Mouse (Mus musculus): ENCODE measurements around the gene Wasf1. TPM values are rescaled to one million over a fixed set of nuclear protein-coding genes. Genes with fewer than 3 reads are reported as not detected.

Wasf1 gene
- total RNA-seq, 2 experiments from 2014 or later: 412 to 418 TPM

DNA sequence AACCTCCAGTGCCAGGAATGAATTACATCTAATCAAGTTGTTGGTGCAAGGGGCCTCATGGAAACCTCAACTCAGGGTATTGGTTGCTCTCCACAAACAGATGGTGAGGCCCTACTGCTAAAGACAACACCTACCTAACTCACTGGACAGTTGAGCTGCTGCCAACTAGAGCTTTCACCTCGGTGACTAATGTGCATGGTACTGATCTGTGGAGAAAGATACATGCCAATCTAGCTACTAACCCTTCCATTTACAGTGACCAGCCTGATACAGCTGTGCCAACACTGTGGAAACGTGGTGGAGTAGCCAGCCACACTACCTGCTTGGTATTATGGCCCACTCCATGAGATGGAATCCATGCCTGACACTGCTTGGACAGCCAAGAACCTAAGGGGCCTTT is 11.2 kb upstream of the Wasf1 start:
- Histone ChIP-seq H3K4me3 (no peak overlapping the region), H3K27ac (no peak overlapping the region)
- DNase-seq (ENCODE audit: low spot score in 2 of 2): no peak
- TF ChIP-seq CTCF (conservative IDR thresholded peaks at IDR 0.05): no peak

DNA sequence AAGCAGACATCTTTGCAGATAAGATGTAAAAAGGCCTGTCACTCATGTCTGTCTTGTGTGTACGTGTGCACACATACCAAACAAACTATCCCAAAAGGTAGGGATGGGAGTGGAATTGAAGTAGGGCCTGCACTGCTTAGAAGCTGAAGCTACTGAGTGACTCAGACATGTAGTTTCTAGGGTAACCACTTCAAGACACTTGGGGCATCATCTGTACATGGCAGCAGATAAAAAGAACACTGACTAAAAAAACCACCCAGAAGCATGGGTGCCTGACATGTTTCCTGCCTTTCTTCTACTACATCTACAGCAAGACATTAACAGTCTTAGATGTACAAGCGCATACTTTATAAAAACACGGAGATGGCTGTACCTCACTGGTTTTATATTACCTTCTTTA is 5.0 kb upstream of the Wasf1 start:
- DNase-seq (ENCODE audit: low spot score in 2 of 2): no peak
- H3K27ac ChIP-seq: no peak overlapping the region

DNA sequence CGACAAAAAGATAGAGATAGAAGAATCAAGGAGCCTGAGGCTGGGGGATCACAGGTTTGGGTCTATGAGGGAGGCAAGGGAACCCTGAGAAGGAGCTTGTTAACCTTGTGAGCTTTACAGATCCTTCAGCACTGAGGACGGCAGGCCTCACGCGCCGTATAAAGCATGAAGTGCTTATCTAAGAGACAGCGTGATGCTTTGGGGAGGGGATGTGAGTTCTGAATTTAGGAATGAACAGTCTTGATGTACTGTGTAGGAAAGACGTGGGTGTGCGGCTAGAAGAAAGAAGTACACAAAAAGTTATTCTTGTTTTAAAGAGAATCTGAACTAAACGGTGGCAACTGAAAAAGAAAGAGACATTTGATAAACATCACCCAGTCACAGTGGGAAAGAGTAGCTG is 3.3 kb upstream of the Wasf1 start:
- Histone ChIP-seq H3K27ac (peak overlapping the region; percentile 100), H3K4me3 (peak overlapping the region; percentile 2; the same call in 1 of the 2 replicates)
- TF ChIP-seq CTCF (conservative IDR thresholded peaks at IDR 0.05): no peak
- no peak for DNase-seq (ENCODE audit: low spot score in 2 of 2)

More for the DNA sequence above, 5.0 kb upstream of the Wasf1 start:
- no peak for TF ChIP-seq CTCF (conservative IDR thresholded peaks at IDR 0.05)
- H3K4me3 ChIP-seq: no peak overlapping the region

DNA sequence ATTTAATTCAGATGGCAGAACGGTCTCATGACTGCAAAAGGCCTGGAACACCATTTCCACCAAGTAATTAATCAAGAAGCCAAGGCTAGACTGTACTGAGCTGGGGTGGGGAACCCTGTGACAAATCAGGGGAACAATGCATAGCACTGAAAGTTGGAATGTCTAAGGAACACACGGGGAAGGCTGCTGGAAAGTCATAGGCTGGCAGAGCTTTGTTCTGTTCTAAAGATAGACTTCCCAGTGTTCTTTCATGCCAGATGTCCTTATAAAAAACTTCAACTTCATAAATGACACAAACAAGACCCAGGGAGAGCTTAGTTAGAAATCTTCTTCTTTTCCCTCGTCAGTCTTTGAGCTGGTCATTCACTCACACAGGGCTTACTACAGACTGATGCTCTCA is 2.0 kb upstream of the Wasf1 start:
- H3K27ac ChIP-seq: peak overlapping the region; percentile 100
- no peak for TF ChIP-seq CTCF (conservative IDR thresholded peaks at IDR 0.05)
- peak overlapping the region; percentile 81 for H3K4me3 ChIP-seq
- no peak for DNase-seq (ENCODE audit: low spot score in 2 of 2)

DNA sequence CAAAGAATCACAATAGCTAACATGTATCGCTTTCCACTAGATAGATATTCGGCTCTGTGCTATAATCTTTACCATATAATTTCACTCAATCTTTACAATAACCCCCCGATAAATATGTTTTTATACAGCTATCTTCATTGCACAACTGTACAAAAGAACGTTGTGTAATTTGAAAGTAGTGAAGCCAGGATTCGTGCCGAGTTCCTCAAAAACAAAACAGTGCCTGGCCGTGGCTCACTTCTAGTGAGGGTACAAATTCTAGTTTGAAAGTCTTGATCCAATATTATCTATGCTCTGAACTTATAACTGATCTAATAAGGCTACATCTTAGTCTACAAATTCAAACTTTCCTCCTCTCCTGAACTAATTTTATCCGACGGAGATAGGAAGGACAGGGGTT is 942 bp upstream of the Wasf1 start:
- peak overlapping the region; percentile 81 for H3K4me3 ChIP-seq
- no peak for TF ChIP-seq CTCF (conservative IDR thresholded peaks at IDR 0.05)
- no peak for DNase-seq (ENCODE audit: low spot score in 2 of 2)
- H3K27ac ChIP-seq: peak overlapping the region; percentile 100

DNA sequence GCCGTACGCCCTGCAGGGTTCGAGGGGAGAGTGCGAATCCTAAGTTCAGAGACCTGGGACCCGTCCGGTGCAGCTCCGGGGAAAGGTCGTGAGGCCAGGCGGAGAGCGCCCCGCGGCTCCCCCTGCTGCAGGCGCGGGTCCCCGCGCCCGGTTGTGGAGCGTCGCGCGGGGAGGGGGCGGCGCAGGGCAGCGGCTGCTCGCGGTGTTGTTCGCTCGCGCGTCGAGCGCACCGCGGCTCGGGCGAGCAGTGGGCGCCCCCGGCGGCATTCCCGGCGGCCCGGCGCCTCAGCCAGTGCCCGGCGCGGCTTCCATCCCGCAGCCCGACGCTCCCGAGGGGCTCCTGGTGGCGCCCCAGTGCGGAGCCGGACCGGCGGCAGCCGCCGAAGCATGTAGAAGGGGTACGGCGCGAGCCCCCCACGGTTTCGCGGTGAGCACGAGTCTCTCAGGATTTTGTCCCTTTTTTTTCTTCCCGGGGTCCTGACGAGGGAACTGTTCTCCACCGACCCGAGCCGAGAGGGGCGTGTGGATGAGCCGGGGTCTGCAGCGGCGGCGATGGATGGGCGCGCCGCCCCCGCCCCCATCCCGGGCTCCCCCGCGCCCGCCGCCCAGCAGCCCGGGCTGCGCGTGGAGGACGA is 486 bp downstream of the Wasf1 start:
- Histone ChIP-seq H3K4me3 (peak overlapping the region; percentile 81), H3K27ac (peak overlapping the region; percentile 100)
- DNase-seq (ENCODE audit: low spot score in 2 of 2): no peak
- peak; percentile 57 for TF ChIP-seq CTCF (conservative IDR thresholded peaks at IDR 0.05)

DNA sequence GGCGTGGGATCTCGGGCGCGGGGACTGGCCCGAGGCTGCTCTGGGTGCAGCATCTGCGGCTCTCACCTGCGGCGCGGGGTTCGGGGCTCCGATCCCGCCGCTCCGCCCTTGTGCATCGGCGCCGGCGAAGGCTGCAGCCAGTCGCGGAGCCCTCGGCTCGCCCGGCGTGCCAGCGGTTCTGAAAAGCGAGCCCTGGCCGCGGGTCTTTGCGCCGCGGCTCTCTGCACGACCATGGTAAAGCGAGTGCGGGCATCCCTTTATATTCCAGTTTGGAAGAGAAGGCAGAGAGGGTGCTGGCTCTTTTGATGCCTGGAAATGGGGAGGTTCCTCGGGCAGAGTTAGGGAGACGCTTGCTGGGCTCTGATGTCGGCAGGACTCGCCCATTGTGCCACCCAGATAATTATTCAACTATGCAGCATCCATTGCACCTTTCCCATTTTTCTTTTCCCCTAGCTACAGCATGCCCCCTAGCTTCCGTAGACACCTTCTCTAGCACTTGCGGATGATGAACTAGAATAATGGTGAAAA is 1.1 kb downstream of the Wasf1 start:
- peak; percentile 75 for TF ChIP-seq CTCF (conservative IDR thresholded peaks at IDR 0.05)
- Histone ChIP-seq H3K4me3 (peak overlapping the region; percentile 81), H3K27ac (peak overlapping the region; percentile 100)
- DNase-seq (ENCODE audit: low spot score in 2 of 2): peak; percentile 26 to 45

DNA sequence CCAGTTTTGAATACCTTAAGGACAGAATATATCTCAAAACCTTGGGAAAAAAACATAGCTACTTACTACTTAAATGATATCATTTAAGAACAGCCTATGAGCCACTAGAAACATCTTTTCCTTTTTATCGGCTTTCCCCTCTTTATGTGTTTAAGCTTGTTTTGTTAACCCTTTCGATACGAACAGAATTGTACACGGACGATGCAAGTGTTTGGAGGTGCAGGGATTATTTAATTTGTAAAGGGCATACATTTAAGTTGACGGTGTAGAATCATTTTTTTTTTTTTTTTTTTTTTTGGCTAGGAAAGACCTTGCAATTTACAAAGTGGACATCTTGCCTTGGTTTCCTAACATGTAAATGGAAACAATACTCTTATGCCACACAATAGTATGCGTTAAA is 2.2 kb downstream of the Wasf1 start:
- no peak for DNase-seq (ENCODE audit: low spot score in 2 of 2)
- Histone ChIP-seq H3K4me3 (peak overlapping the region; percentile 81), H3K27ac (peak overlapping the region; percentile 100)
- no peak for TF ChIP-seq CTCF (conservative IDR thresholded peaks at IDR 0.05)

DNA sequence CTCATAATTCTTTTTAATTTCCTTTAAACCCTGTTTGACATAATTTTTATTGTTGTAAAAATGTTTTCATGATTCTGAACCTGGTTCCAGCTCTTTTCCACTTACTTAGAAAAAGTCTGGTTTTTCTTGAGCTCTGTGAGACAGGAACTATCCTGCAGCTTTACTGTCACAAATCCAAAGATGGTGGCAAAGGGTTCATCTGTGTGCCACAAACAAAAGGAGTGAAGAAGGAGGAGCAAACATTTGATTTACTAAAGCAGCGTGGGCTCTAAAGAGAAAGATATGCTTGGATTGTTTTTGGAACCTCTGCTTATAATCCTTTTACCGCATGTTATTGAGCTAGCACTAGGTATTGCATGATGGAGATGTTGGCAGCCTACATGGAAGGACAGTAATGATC is 4.0 kb downstream of the Wasf1 start:
- no peak for DNase-seq (ENCODE audit: low spot score in 2 of 2)
- no peak for TF ChIP-seq CTCF (conservative IDR thresholded peaks at IDR 0.05)
- H3K27ac ChIP-seq: peak overlapping the region; percentile 76
- H3K4me3 ChIP-seq: peak overlapping the region; percentile 58

DNA sequence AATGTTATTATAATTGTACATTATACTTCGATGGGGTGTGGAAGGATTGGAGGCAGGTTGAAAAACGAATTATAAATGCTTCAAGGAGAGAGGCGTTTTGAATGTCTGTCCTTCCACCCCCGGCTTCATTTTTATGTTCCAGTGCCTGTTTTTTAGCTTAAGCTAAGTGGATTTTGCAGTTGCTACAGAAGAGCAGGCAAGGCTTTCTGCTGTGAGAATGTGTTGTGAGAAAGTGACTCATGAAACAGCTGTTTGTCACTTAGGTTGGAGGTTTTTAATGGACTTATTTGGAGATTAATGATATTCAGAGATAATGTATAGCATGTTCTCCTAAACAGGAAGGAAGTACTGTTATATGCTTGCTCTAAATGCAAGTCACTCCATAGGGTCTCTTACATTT is 5.9 kb downstream of the Wasf1 start:
- no peak for TF ChIP-seq CTCF (conservative IDR thresholded peaks at IDR 0.05)
- Histone ChIP-seq H3K27ac (peak overlapping the region; percentile 76), H3K4me3 (peak overlapping the region; percentile 58)
- no peak for DNase-seq (ENCODE audit: low spot score in 2 of 2)

DNA sequence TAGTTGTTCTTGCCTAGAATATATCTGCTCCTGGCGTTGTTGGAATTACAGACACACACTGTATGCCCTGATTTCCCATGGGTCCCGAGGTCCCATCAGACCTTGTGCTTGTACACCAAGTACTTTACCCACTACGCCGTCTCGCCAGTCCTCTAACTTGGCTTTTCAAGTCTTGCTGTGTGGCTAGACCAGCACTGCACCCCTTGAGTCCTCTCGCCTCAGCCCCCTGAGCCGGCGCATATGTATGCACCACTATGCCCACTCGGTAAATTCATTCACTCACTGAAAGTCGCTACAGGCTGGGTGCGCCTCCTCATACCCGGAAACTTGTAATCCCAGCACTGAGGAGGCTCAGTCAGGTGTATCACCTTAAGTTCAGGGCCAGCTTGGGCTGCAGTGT is 12.5 kb downstream of the Wasf1 start:
- TF ChIP-seq CTCF (conservative IDR thresholded peaks at IDR 0.05): no peak
- Histone ChIP-seq H3K4me3 (peak overlapping the region; percentile 8), H3K27ac (no peak overlapping the region)
- no peak for DNase-seq (ENCODE audit: low spot score in 2 of 2)

DNA sequence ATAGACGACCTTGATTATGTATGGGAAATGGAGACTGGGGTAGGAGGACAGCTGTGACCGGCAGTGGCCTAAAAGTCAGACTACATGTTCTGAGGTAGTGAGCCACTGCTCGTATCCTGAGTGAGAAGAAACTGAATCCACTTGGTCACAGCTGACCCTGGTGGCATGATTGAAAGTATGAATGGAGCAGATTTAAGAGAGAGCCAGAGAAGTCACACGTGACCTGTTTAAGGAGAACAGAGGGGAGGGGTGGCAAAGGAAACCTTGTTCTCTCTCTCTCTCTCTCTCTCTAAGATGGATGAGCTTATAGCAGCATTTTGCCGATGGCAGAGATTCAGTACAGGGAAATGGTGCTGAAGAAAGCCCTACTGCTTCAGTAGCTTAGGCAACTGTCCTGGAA is 13.4 kb downstream of the Wasf1 start:
- no peak for TF ChIP-seq CTCF (conservative IDR thresholded peaks at IDR 0.05)
- DNase-seq (ENCODE audit: low spot score in 2 of 2): no peak
- H3K27ac ChIP-seq: peak overlapping the region; percentile 48; the same call in 1 of the 2 replicates

DNA sequence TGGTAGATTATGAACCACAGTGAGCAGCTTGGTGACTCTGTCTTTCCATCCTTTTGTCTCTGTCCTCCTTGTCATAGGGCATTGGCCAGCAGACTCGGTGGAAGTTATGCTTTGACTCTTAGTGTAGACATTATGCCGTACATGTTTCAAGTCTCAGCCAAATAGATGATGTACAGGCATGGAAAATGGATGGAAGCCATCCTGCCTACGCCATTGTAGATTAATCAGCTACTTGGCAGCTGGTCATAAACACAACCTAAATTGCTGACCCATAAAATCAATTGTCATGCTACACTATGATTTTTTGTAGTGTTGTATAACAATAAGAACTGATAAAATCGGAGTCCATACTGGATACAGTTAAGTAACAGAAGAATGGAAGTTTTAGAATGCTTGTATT is 18.5 kb downstream of the Wasf1 start:
- H3K4me3 ChIP-seq: no peak overlapping the region
- DNase-seq (ENCODE audit: low spot score in 2 of 2): no peak
- no peak for TF ChIP-seq CTCF (conservative IDR thresholded peaks at IDR 0.05)
- no peak overlapping the region for H3K27ac ChIP-seq

More for the DNA sequence above, 13.4 kb downstream of the Wasf1 start:
- H3K4me3 ChIP-seq: peak overlapping the region; percentile 2

DNA sequence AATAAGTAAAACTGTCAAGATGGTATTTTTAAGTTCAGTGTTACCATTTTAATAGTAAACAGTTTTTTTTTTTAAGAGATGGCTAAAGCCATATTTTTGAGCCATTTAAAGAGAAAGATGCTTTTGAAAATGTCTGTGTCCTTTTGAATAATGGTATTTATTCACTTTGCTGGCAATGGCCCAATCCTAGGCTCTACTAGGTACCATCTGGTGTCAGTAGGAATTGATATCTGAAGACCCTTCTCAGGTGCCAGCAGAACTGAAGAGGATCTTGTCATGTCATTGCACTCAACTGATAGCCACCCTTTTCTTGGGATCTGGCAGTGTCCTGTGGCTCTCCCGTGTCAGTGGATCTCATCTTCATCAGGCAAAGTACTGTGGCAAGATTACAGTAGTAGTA is 22.9 kb downstream of the Wasf1 start:
- TF ChIP-seq CTCF (conservative IDR thresholded peaks at IDR 0.05): no peak
- no peak for DNase-seq (ENCODE audit: low spot score in 2 of 2)
- Histone ChIP-seq H3K4me3 (no peak overlapping the region), H3K27ac (peak overlapping the region; percentile 39; the same call in 1 of the 2 replicates)
